Mouse (Mus musculus) small intestine, adult 2 months (tissue): ENCODE measurements at regions not wholly inside any gene's neighbourhood (a gene's known extent, or its start where the extent isn't known, plus 50 kb on each side); places are given as distances from the start of the nearest gene placed in this dataset.

Experiments
- CTCF ChIP-seq: fragments of 200-500 bp; IDR thresholded peaks from 2 replicates; pipeline ENCODE4 v1.5.1; 2012; ENCODE audit warnings: low read depth, mild to moderate bottlenecking, control low read depth, inconsistent platforms, low read length, moderate library complexity, mixed read lengths; ENCODE audit not compliant: insufficient replicate concordance, insufficient read length; ENCODE audit errors: extremely low read depth
- POLR2A ChIP-seq: fragments of 200-500 bp; IDR thresholded peaks from 2 replicates; pipeline ENCODE4 v1.6.1; 2012; ENCODE audit warnings: low read depth, mild to moderate bottlenecking, control low read depth, inconsistent platforms, low read length, moderate library complexity

DNA sequence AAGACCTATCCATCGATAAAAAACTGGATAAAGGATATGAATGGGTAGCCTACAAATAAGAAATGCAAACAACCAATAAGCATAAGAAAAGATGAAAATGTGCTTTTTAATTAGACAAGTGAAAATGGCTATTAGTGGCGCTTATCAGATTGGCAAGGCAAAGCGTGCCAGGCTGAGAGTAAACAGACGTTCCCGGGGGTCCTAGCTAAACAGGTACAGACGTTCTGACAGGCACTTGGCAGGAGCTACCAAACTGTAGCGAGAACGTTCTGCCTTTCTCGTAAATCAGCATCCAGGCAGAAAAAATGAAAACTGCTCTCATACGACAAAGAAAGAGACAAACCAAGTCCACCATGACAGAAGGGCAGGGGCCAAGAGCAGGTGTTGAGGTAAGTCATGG lies 263.3 kb downstream of the Prex1 start:
- TF ChIP-seq POLR2A (no peak), CTCF (no peak)
